Mouse (Mus musculus) heart, embryonic 16.5 days (tissue): ENCODE data around the gene Tmem263. TPM values are rescaled to one million over a fixed set of nuclear protein-coding genes. Genes with fewer than 3 reads are reported as not detected.

Experiments used
- ATAC-seq: fragments of 200-750 bp; cut with Nextera tagmentation; replicated peaks from 2 replicates; pipeline ENCODE4 v1.8.0; 2017; ENCODE audit warnings: moderate number of reproducible peaks; ENCODE audit not compliant: insufficient read depth, low FRiP score; ENCODE audit errors: extremely low read depth
- H3K27ac ChIP-seq: fragments of 300-500 bp; sonication (generic); 2 replicates; pipeline ENCODE4 v1.5.1; 2014; ENCODE audit warnings: mild to moderate bottlenecking, low read length, control low read depth, moderate library complexity
- H3K27me3 ChIP-seq: fragments of 300-500 bp; sonication (generic); 2 replicates; pipeline ENCODE4 v1.6.1; 2014; ENCODE audit warnings: low read length, mixed read lengths; ENCODE audit not compliant: control insufficient read depth, insufficient read depth
- H3K36me3 ChIP-seq: fragments of 300-500 bp; sonication (generic); 2 replicates; pipeline ENCODE4 v1.6.1; 2014; ENCODE audit not compliant: control insufficient read depth, insufficient read depth
- H3K4me1 ChIP-seq: fragments of 300-500 bp; sonication (generic); 2 replicates; pipeline ENCODE4 v1.6.1; 2014; ENCODE audit warnings: low read length, mixed read lengths; ENCODE audit not compliant: control insufficient read depth, insufficient read depth
- H3K4me2 ChIP-seq: fragments of 300-500 bp; sonication (generic); 2 replicates; pipeline ENCODE4 v1.6.1; 2014; ENCODE audit warnings: low read depth, mild to moderate bottlenecking, control low read depth, low read length
- H3K4me3 ChIP-seq: fragments of 300-500 bp; sonication (generic); 2 replicates; pipeline ENCODE4 v1.5.1; 2014; ENCODE audit warnings: mild to moderate bottlenecking, control low read depth, low read length
- H3K9ac ChIP-seq: fragments of 300-500 bp; sonication (generic); 2 replicates; pipeline ENCODE4 v1.6.1; 2014; ENCODE audit warnings: low read length, control low read depth
- H3K9me3 ChIP-seq: fragments of 300-500 bp; sonication (generic); replicated peaks from 2 replicates; pipeline ENCODE4 v1.6.1; 2016; ENCODE audit warnings: low read length; ENCODE audit not compliant: control insufficient read depth
- WGBS: fragments of 180-500 bp; shearing (Covaris S2); extraction: QIAGEN DNeasy Blood & Tissue Kit; methylation state at CpG from one replicate; pipeline ENCODE4 v1.1.7; 2014; 5-methylcytosine and 5-hydroxymethylcytosine counted together
- polyA plus RNA-seq: library from polyadenylated mRNA; unstranded; fragments of >200 nt; fragmentation: Nextera tagmentation; extraction: Ambion mirVana; gene quantifications from 2 replicates; pipeline ENCODE4 v1.2.1, GENCODE M21; 2015

The Tmem263 gene
- 47.6 and 55.1 TPM in 2 replicates for polyA plus RNA-seq

- Histone ChIP-seq H3K4me3 (peak within 1 kb of the TSS; percentile 99), H3K4me1 (peaks cover 13% of the 10 kb centered on the region), H3K27ac (peak within 1 kb of the TSS; percentile 94), H3K9me3 (no peaks in the 10 kb centered on the region), H3K36me3 (no peaks in the 10 kb centered on the region), H3K4me2 (peak within 1 kb of the TSS; percentile 92), H3K9ac (peak within 1 kb of the TSS; percentile 98), H3K27me3 (no peaks in the 10 kb centered on the region)
- WGBS: under 1% methylated on average over 68 of the region's 96 CpGs
- peak; percentile 96 for ATAC-seq
Observed at GRCm38 (mm10) chr10:85102247-85103084, at the start of gene Tmem263, which contains the start of gene Fhl4. Gene Tmem263 (plus strand): TSS chr10:85102627. Gene Fhl4 (minus strand): TSS chr10:85102495.

DNA sequence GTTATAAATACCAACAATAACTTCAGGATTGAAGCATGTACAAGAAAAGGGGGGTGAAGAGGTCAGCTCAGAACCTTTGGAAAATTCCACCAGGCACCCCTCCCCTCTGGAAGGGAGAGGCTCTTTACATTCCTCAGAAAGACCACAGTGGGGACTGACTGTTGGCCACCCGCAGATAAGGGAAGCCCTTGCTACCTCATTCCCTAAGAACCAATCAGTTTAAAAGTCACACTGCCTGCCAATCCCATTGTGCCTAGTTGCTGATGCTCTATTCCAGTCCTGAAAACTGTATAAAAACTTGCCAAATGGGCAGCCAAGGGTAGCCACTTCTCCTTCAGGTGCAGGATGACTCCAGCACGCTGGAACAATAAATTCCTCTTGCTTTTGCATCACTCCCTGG is 47.6 kb upstream of the Tmem263 start:
- no peak overlapping the region for H3K9ac ChIP-seq
- H3K4me3 ChIP-seq: no peak overlapping the region
- no peaks in the 10 kb centered on the region for H3K9me3 ChIP-seq
- ATAC-seq: no peak
- no peak overlapping the region for H3K4me2 ChIP-seq
- H3K36me3 ChIP-seq: no peaks in the 10 kb centered on the region
- WGBS: 70% methylated on average over 2 of the region's 2 CpGs
- no peaks in the 10 kb centered on the region for H3K4me1 ChIP-seq
- no peak overlapping the region for H3K27ac ChIP-seq
- H3K27me3 ChIP-seq: no peaks in the 10 kb centered on the region

DNA sequence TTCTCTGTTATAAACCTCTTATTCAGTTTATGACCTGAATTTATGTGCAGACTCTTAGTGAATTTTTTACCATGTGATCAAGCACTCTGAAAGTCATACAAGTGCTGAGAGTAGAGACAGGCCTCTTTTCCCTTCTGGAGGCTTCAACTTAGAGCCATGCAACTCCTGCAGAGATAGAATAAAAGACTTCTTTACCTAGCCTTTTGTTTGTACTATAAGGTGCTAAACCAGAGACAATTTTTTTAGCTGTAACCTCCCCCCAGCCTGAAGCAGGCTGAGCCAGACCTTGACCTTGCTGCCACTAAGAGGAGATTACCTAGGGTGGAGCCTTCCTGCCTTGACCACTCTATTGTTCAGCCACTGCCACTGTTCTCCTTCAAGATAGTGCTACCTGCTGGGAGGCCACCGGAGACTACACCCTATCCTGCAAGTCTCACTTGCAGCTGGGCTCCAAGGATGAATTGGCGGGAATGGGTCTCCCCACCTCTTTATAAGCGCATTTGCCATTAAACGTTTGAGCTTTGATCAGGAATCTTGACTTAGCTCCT is 30.7 kb upstream of the Tmem263 start:
- no peak overlapping the region for H3K4me3 ChIP-seq
- no peaks in the 10 kb centered on the region for H3K27me3 ChIP-seq
- 59% methylated on average over 4 of the region's 4 CpGs for WGBS
- H3K4me1 ChIP-seq: no peaks in the 10 kb centered on the region
- no peaks in the 10 kb centered on the region for H3K36me3 ChIP-seq
- H3K9ac ChIP-seq: no peak overlapping the region
- no peak overlapping the region for H3K4me2 ChIP-seq
- H3K9me3 ChIP-seq: no peaks in the 10 kb centered on the region
- H3K27ac ChIP-seq: no peak overlapping the region
- no peak for ATAC-seq

- peak; percentile 32; the same call in 1 of the 2 replicates for ATAC-seq
- 3% methylated on average over 10 of the region's 10 CpGs for WGBS
- Histone ChIP-seq H3K4me1 (peaks cover 13% of the 10 kb centered on the region), H3K36me3 (no peaks in the 10 kb centered on the region), H3K27ac (peak overlapping the region; percentile 93), H3K4me3 (peak overlapping the region; percentile 99), H3K27me3 (no peaks in the 10 kb centered on the region), H3K9me3 (no peaks in the 10 kb centered on the region), H3K9ac (peak overlapping the region; percentile 97), H3K4me2 (peak overlapping the region; percentile 92)
Observed at GRCm38 (mm10) chr10:85101841-85102240, 586 bp upstream of the Tmem263 start.

GRCm38 (mm10) chr10:85103085-85103885 is 858 bp downstream of the Tmem263 start:
- H3K36me3 ChIP-seq: no peaks in the 10 kb centered on the region
- H3K27ac ChIP-seq: peak overlapping the region; percentile 94
- H3K4me3 ChIP-seq: peak overlapping the region; percentile 99
- H3K9ac ChIP-seq: peak overlapping the region; percentile 98
- ATAC-seq: peak; percentile 14; the same call in 1 of the 2 replicates
- no peaks in the 10 kb centered on the region for H3K9me3 ChIP-seq
- H3K4me1 ChIP-seq: peaks cover 13% of the 10 kb centered on the region
- under 1% methylated on average over 34 of the region's 34 CpGs for WGBS
- no peaks in the 10 kb centered on the region for H3K27me3 ChIP-seq
- H3K4me2 ChIP-seq: peak overlapping the region; percentile 81

GRCm38 (mm10) chr10:85114409-85114808 is 12.0 kb downstream of the Tmem263 start:
- Histone ChIP-seq H3K36me3 (peaks cover 18% of the 10 kb centered on the region), H3K4me3 (no peak overlapping the region), H3K9me3 (no peaks in the 10 kb centered on the region), H3K4me2 (no peak overlapping the region), H3K27ac (no peak overlapping the region), H3K9ac (no peak overlapping the region), H3K27me3 (no peaks in the 10 kb centered on the region), H3K4me1 (peaks cover 2% of the 10 kb centered on the region; the same call in 1 of the 2 replicates)
- ATAC-seq: no peak
- 67% methylated on average over 4 of the region's 4 CpGs for WGBS

- no peak overlapping the region for H3K4me3 ChIP-seq
- H3K4me1 ChIP-seq: peaks cover 9% of the 10 kb centered on the region
- no peaks in the 10 kb centered on the region for H3K27me3 ChIP-seq
- H3K9me3 ChIP-seq: no peaks in the 10 kb centered on the region
- no peak for ATAC-seq
- H3K4me2 ChIP-seq: no peak overlapping the region
- WGBS: 77% methylated on average over 13 of the region's 13 CpGs
- no peak overlapping the region for H3K27ac ChIP-seq
- peaks cover 6% of the 10 kb centered on the region; the same call in 1 of the 2 replicates for H3K36me3 ChIP-seq
- no peak overlapping the region for H3K9ac ChIP-seq
Observed at GRCm38 (mm10) chr10:85125184-85125583, 22.8 kb downstream of the Tmem263 start.

GRCm38 (mm10) chr10:85127395-85128287 is 25.2 kb downstream of the Tmem263 start, which contains the start of gene Mterf2:
Gene Mterf2 (minus strand): TSS chr10:85128027.
- Histone ChIP-seq H3K27ac (0 out of 2 replicates have a peak within 1 kb of the TSS, but pooled peaks have one; percentile 21), H3K36me3 (peaks cover 5% of the 10 kb centered on the region; the same call in 1 of the 2 replicates), H3K4me2 (peak within 1 kb of the TSS; percentile 66), H3K4me3 (peak within 1 kb of the TSS; percentile 65), H3K9me3 (no peaks in the 10 kb centered on the region), H3K4me1 (peaks cover 9% of the 10 kb centered on the region), H3K9ac (peak within 1 kb of the TSS; percentile 71), H3K27me3 (no peaks in the 10 kb centered on the region)
- WGBS: 7% methylated on average over 20 of the region's 20 CpGs
- ATAC-seq: peak; percentile 100
